In genomic region chr3:152605849-152606248, GRCm38 (mm10) we compare ENCODE assay signal across 14 mouse cellular contexts.
DNase-seq lines count a peak whose midpoint lies in the region; ATAC-seq lines count a peak whose summit lies in the region.
"Had no signal": no experiment of that assay in that cellular context is flagged by ENCODE, and none has a peak within 500 bp of the region (broad histone marks: within the 10 kb centered on the region; RNA-seq: fewer than 3 reads in every experiment).

No protein-coding gene starts in this region.

- no peaks in the 10 kb centered on the region for H3K9me3 ChIP-seq in forebrain, embryonic 15.5 days
- H3K9me3 ChIP-seq in forebrain, embryonic 10.5 days = no peaks in the 10 kb centered on the region
- H3K9me3 ChIP-seq in neural tube, embryonic 14.5 days (ENCODE audit: control insufficient read depth, low read length) = no peaks in the 10 kb centered on the region
- no peaks in the 10 kb centered on the region; the same call in 1 of the 2 replicates for H3K9me3 ChIP-seq in kidney, embryonic 14.5 days (ENCODE audit: control insufficient read depth, low read length)
- H3K9me3 ChIP-seq: limb, embryonic 12.5 days had no signal

- ATAC-seq in forebrain, embryonic 15.5 days (replicated peaks) = peak; percentile 55; the same call in 1 of the 2 replicates
- ATAC-seq in neural tube, embryonic 14.5 days (ENCODE audit: low read depth) = peak; percentile 83
- ATAC-seq in kidney, embryonic 14.5 days (ENCODE audit: low FRiP score, low TSS enrichment) = no peak
- no peak for ATAC-seq in megakaryocyte-erythroid progenitor cell, adult 5-6 weeks (replicated peaks; ENCODE audit: low FRiP score, low TSS enrichment, poor library complexity, severe bottlenecking)

- no peak overlapping the region for H3K4me2 ChIP-seq in forebrain, embryonic 15.5 days (replicated peaks)
- H3K4me2 ChIP-seq in neural tube, embryonic 14.5 days (ENCODE audit: low read depth, low read length) = no peak overlapping the region; the same call in 1 of the 2 replicates
- H3K4me2 ChIP-seq in kidney, embryonic 14.5 days (replicated peaks; ENCODE audit: low read depth, low read length) = no peak overlapping the region
- H3K4me2 ChIP-seq: limb, embryonic 12.5 days had no signal

- no peaks in the 10 kb centered on the region for H3K4me1 ChIP-seq in forebrain, embryonic 15.5 days
- H3K4me1 ChIP-seq in forebrain, embryonic 10.5 days = 0 out of 2 replicates have a peak, but pooled peaks cover 6% of the 10 kb centered on the region
- H3K4me1 ChIP-seq in neural tube, embryonic 14.5 days (ENCODE audit: control insufficient read depth, insufficient read depth, low read length) = 0 out of 2 replicates have a peak, but pooled peaks cover 8% of the 10 kb centered on the region
- H3K4me1 ChIP-seq in kidney, embryonic 14.5 days (ENCODE audit: control insufficient read depth, insufficient read depth, low read length) = no peaks in the 10 kb centered on the region
- H3K4me1 ChIP-seq: limb, embryonic 12.5 days; megakaryocyte, embryonic 14.5 days had no signal

- H3K9ac ChIP-seq in forebrain, embryonic 15.5 days (replicated peaks) = no peak overlapping the region
- H3K9ac ChIP-seq in neural tube, embryonic 14.5 days (replicated peaks; ENCODE audit: low read depth, low read length) = no peak overlapping the region
- H3K9ac ChIP-seq in kidney, embryonic 14.5 days (ENCODE audit: low read depth, low read length) = no peak overlapping the region
- H3K9ac ChIP-seq: limb, embryonic 12.5 days had no signal

- no peak for DNase-seq in forebrain, embryonic 10.5 days (ENCODE audit: extremely low spot score, low spot score)
- peak; percentile 22 for DNase-seq in brain, embryonic 18.5 days (ENCODE audit: low read depth, low spot score)
- DNase-seq in layer of hippocampus, adult 9-10 months (ENCODE audit: low spot score) = peak; percentile 40
- no peak for DNase-seq in ovary, postnatal 36 days (ENCODE audit: low spot score)
- DNase-seq: cerebellum, adult 11 months; gastrocnemius, postnatal 14 days; kidney, adult 2 months; lung, adult 2 months had no signal

- WGBS in forebrain, embryonic 15.5 days = 58% methylated on average over 11 of the region's 11 CpGs
- 86% methylated on average over 11 of the region's 11 CpGs for WGBS in forebrain, embryonic 10.5 days
- WGBS in neural tube, embryonic 14.5 days = 37% methylated on average over 11 of the region's 11 CpGs
- 47% methylated on average over 11 of the region's 11 CpGs for WGBS in kidney, embryonic 14.5 days

- H3K27ac ChIP-seq in forebrain, embryonic 15.5 days (replicated peaks) = no peak overlapping the region
- H3K27ac ChIP-seq in forebrain, embryonic 10.5 days = no peak overlapping the region
- no peak overlapping the region for H3K27ac ChIP-seq in neural tube, embryonic 14.5 days (ENCODE audit: low read depth, low read length)
- no peak overlapping the region for H3K27ac ChIP-seq in kidney, embryonic 14.5 days (ENCODE audit: low read depth, low read length)
- H3K27ac ChIP-seq: limb, embryonic 12.5 days had no signal

- no peaks in the 10 kb centered on the region for H3K27me3 ChIP-seq in forebrain, embryonic 15.5 days
- no peaks in the 10 kb centered on the region for H3K27me3 ChIP-seq in forebrain, embryonic 10.5 days (ENCODE audit: poor library complexity, severe bottlenecking)
- no peaks in the 10 kb centered on the region for H3K27me3 ChIP-seq in neural tube, embryonic 14.5 days (ENCODE audit: control insufficient read depth, insufficient read depth, low read length)
- H3K27me3 ChIP-seq in kidney, embryonic 14.5 days (ENCODE audit: control insufficient read depth, insufficient read depth, low read length) = no peaks in the 10 kb centered on the region
- H3K27me3 ChIP-seq: limb, embryonic 12.5 days; megakaryocyte, embryonic 14.5 days had no signal

- H3K36me3 ChIP-seq in forebrain, embryonic 15.5 days = no peaks in the 10 kb centered on the region
- no peaks in the 10 kb centered on the region for H3K36me3 ChIP-seq in forebrain, embryonic 10.5 days (replicated peaks)
- H3K36me3 ChIP-seq in neural tube, embryonic 14.5 days (ENCODE audit: control insufficient read depth, insufficient read depth, low read length) = no peaks in the 10 kb centered on the region
- no peaks in the 10 kb centered on the region for H3K36me3 ChIP-seq in kidney, embryonic 14.5 days (ENCODE audit: control insufficient read depth, insufficient read depth, low read length)
- H3K36me3 ChIP-seq: limb, embryonic 12.5 days had no signal

- no peak overlapping the region for H3K4me3 ChIP-seq in forebrain, embryonic 15.5 days
- no peak overlapping the region for H3K4me3 ChIP-seq in forebrain, embryonic 10.5 days
- no peak overlapping the region for H3K4me3 ChIP-seq in neural tube, embryonic 14.5 days (ENCODE audit: low read depth, low read length)
- H3K4me3 ChIP-seq in kidney, embryonic 14.5 days (ENCODE audit: low read length) = no peak overlapping the region
- H3K4me3 ChIP-seq: limb, embryonic 12.5 days; megakaryocyte, embryonic 14.5 days had no signal

Comparison
In these comparisons a context has a peak if more than half of its experiments do, and no peak if none do; other contexts are left out.
1. ATAC-seq: peak in forebrain, embryonic 15.5 days (single experiment) and neural tube, embryonic 14.5 days (single experiment); none in kidney, embryonic 14.5 days (single experiment) and megakaryocyte-erythroid progenitor cell, adult 5-6 weeks (single experiment).
2. DNase-seq: peak in brain, embryonic 18.5 days (single experiment) and layer of hippocampus, adult 9-10 months (single experiment); none in forebrain, embryonic 10.5 days (single experiment) and ovary, postnatal 36 days (single experiment).